In genomic region chr7:25799369-25799768, GRCm38 (mm10) we compare ENCODE assay signal across 21 mouse cellular contexts. TPM values are rescaled to one million over a fixed set of nuclear protein-coding genes. Genes with fewer than 3 reads are reported as not detected.
DNase-seq lines count a peak whose midpoint lies in the region; ATAC-seq and TF ChIP-seq lines count a peak whose summit lies in the region.
"Had no signal": no experiment of that assay in that cellular context is flagged by ENCODE, and none has a peak within 500 bp of the region (broad histone marks: within the 10 kb centered on the region; RNA-seq: fewer than 3 reads in every experiment).

No protein-coding gene starts in this region.

- H3K4me1 ChIP-seq in liver, adult 2 months (ENCODE audit: control insufficient read depth, insufficient read depth, low read length), result peaks cover 3% of the 10 kb centered on the region; the same call in 1 of the 2 replicates
- peaks cover 7% of the 10 kb centered on the region for H3K4me1 ChIP-seq in liver, embryonic 12.5 days
- 0 out of 2 replicates have a peak, but pooled peaks cover 9% of the 10 kb centered on the region for H3K4me1 ChIP-seq in liver, embryonic 15.5 days (replicated peaks)
- peaks cover 9% of the 10 kb centered on the region for H3K4me1 ChIP-seq in liver, embryonic 11.5 days (replicated peaks; ENCODE audit: control insufficient read depth, insufficient read depth, low read length)
- H3K4me1 ChIP-seq in intestine, embryonic 16.5 days (ENCODE audit: control insufficient read depth, insufficient read depth, low read length), result peaks cover 12% of the 10 kb centered on the region
- no peaks in the 10 kb centered on the region; the same call in 1 of the 2 replicates for H3K4me1 ChIP-seq in stomach, postnatal 0 days (replicated peaks; ENCODE audit: control insufficient read depth, insufficient read depth)
- H3K4me1 ChIP-seq: forebrain, embryonic 15.5 days had no signal

- H3K27ac ChIP-seq in liver, adult 2 months (replicated peaks; ENCODE audit: insufficient read depth, low read depth, low read length), result no peak overlapping the region
- no peak overlapping the region for H3K27ac ChIP-seq in liver, embryonic 12.5 days
- H3K27ac ChIP-seq in liver, embryonic 15.5 days (replicated peaks), result no peak overlapping the region
- H3K27ac ChIP-seq in liver, embryonic 11.5 days (ENCODE audit: low read depth, low read length), result no peak overlapping the region
- H3K27ac ChIP-seq in intestine, embryonic 16.5 days (ENCODE audit: low read length), result peak overlapping the region; percentile 49; the same call in 1 of the 2 replicates
- H3K27ac ChIP-seq in stomach, postnatal 0 days (replicated peaks), result no peak overlapping the region
- H3K27ac ChIP-seq: embryonic facial prominence, embryonic 10.5 days; embryonic facial prominence, embryonic 12.5 days; forebrain, embryonic 13.5 days; forebrain, embryonic 15.5 days had no signal

- no peaks in the 10 kb centered on the region for H3K79me2 ChIP-seq in liver, adult 2 months (ENCODE audit: control insufficient read depth, insufficient read depth, low read length)

- peaks cover 5% of the 10 kb centered on the region for H3K9me3 ChIP-seq in liver, embryonic 12.5 days (replicated peaks)
- H3K9me3 ChIP-seq in liver, embryonic 15.5 days (replicated peaks), result no peaks in the 10 kb centered on the region
- 0 out of 2 replicates have a peak, but pooled peaks cover 2% of the 10 kb centered on the region for H3K9me3 ChIP-seq in liver, embryonic 11.5 days (ENCODE audit: control insufficient read depth, low read length)
- no peaks in the 10 kb centered on the region for H3K9me3 ChIP-seq in intestine, embryonic 16.5 days (ENCODE audit: control insufficient read depth, low read length)
- no peaks in the 10 kb centered on the region for H3K9me3 ChIP-seq in stomach, postnatal 0 days (ENCODE audit: control insufficient read depth, low read length)
- H3K9me3 ChIP-seq: forebrain, embryonic 13.5 days; forebrain, embryonic 15.5 days had no signal

- no peak overlapping the region for H3K9ac ChIP-seq in liver, adult 2 months (ENCODE audit: low read depth, low read length)
- H3K9ac ChIP-seq in liver, embryonic 12.5 days, result no peak overlapping the region
- H3K9ac ChIP-seq in liver, embryonic 15.5 days, result no peak overlapping the region
- no peak overlapping the region for H3K9ac ChIP-seq in liver, embryonic 11.5 days (ENCODE audit: low read depth, low read length)
- no peak overlapping the region for H3K9ac ChIP-seq in intestine, embryonic 16.5 days (ENCODE audit: low read depth, low read length)
- no peak overlapping the region for H3K9ac ChIP-seq in stomach, postnatal 0 days (ENCODE audit: low read length)
- H3K9ac ChIP-seq: embryonic facial prominence, embryonic 12.5 days; forebrain, embryonic 13.5 days; forebrain, embryonic 15.5 days had no signal

- TF ChIP-seq POLR2A in liver, adult 2 months (IDR thresholded peaks at IDR 0.05; ENCODE audit: extremely low read depth, insufficient read depth, low read length), result no peak

- H3K4me2 ChIP-seq in liver, embryonic 12.5 days, result no peak overlapping the region
- H3K4me2 ChIP-seq in liver, embryonic 15.5 days, result no peak overlapping the region
- no peak overlapping the region for H3K4me2 ChIP-seq in liver, embryonic 11.5 days
- no peak overlapping the region for H3K4me2 ChIP-seq in intestine, embryonic 16.5 days (ENCODE audit: low read depth, low read length)
- no peak overlapping the region for H3K4me2 ChIP-seq in stomach, postnatal 0 days (replicated peaks; ENCODE audit: low read depth)
- H3K4me2 ChIP-seq: embryonic facial prominence, embryonic 12.5 days; forebrain, embryonic 13.5 days; forebrain, embryonic 15.5 days had no signal

- TF ChIP-seq EP300 in stomach, postnatal 0 days (optimal IDR thresholded peaks at IDR 0.05), result no peak

- no peak for ATAC-seq in liver, embryonic 12.5 days
- ATAC-seq in liver, embryonic 15.5 days (ENCODE audit: insufficient read depth), result peak; percentile 52; the same call in 1 of the 2 replicates
- ATAC-seq in liver, embryonic 11.5 days (replicated peaks; ENCODE audit: low FRiP score), result no peak
- ATAC-seq in intestine, embryonic 16.5 days, result peak; percentile 82
- peak; percentile 72; the same call in 1 of the 2 replicates for ATAC-seq in stomach, postnatal 0 days (ENCODE audit: low FRiP score, low TSS enrichment)
- ATAC-seq: forebrain, embryonic 13.5 days; forebrain, embryonic 15.5 days had no signal

- TF ChIP-seq CTCF in liver, adult 2 months (IDR thresholded peaks at IDR 0.05; ENCODE audit: low read depth, low read length), result no peak
- no peak for TF ChIP-seq CTCF in stomach, postnatal 0 days (IDR thresholded peaks at IDR 0.05; ENCODE audit: low read depth)

- WGBS in liver, adult 2 months, result 17% methylated on average over 1 of the region's 1 CpGs
- 55% methylated on average over 1 of the region's 1 CpGs for WGBS in liver, embryonic 12.5 days (ENCODE audit: insufficient replicate concordance)
- WGBS in liver, embryonic 15.5 days (ENCODE audit: insufficient replicate concordance), result 54% methylated on average over 1 of the region's 1 CpGs
- 71% methylated on average over 1 of the region's 1 CpGs for WGBS in liver, embryonic 11.5 days
- WGBS in intestine, embryonic 16.5 days, result 59% methylated on average over 1 of the region's 1 CpGs
- WGBS in stomach, postnatal 0 days, result 42% methylated on average over 1 of the region's 1 CpGs

- no peak overlapping the region for H3K4me3 ChIP-seq in liver, adult 2 months (ENCODE audit: insufficient read depth, low read depth, low read length)
- no peak overlapping the region for H3K4me3 ChIP-seq in liver, embryonic 12.5 days
- H3K4me3 ChIP-seq in liver, embryonic 15.5 days (replicated peaks), result no peak overlapping the region
- no peak overlapping the region for H3K4me3 ChIP-seq in liver, embryonic 11.5 days (ENCODE audit: low read depth, low read length)
- no peak overlapping the region for H3K4me3 ChIP-seq in intestine, embryonic 16.5 days (ENCODE audit: low read length)
- no peak overlapping the region for H3K4me3 ChIP-seq in stomach, postnatal 0 days (ENCODE audit: low read depth, low read length)
- H3K4me3 ChIP-seq: embryonic facial prominence, embryonic 10.5 days; embryonic facial prominence, embryonic 12.5 days; forebrain, embryonic 13.5 days; forebrain, embryonic 15.5 days had no signal

- no peaks in the 10 kb centered on the region for H3K27me3 ChIP-seq in liver, adult 2 months (ENCODE audit: control insufficient read depth, insufficient read depth, low read length)
- no peaks in the 10 kb centered on the region for H3K27me3 ChIP-seq in liver, embryonic 12.5 days (replicated peaks)
- no peaks in the 10 kb centered on the region for H3K27me3 ChIP-seq in liver, embryonic 15.5 days
- H3K27me3 ChIP-seq in liver, embryonic 11.5 days (replicated peaks; ENCODE audit: control insufficient read depth, insufficient read depth, low read length), result no peaks in the 10 kb centered on the region
- no peaks in the 10 kb centered on the region for H3K27me3 ChIP-seq in intestine, embryonic 16.5 days (replicated peaks; ENCODE audit: control insufficient read depth, insufficient read depth, low read length)
- no peaks in the 10 kb centered on the region for H3K27me3 ChIP-seq in stomach, postnatal 0 days (ENCODE audit: control insufficient read depth, insufficient read depth, low read length)
- H3K27me3 ChIP-seq: embryonic facial prominence, embryonic 12.5 days; forebrain, embryonic 13.5 days; forebrain, embryonic 15.5 days had no signal

- intact Hi-C loops in gastrocnemius, postnatal 36 days (cut with DNase I), result no loop called here

- H3K36me3 ChIP-seq in liver, adult 2 months (ENCODE audit: control insufficient read depth, insufficient read depth, low read length), result no peaks in the 10 kb centered on the region
- no peaks in the 10 kb centered on the region for H3K36me3 ChIP-seq in liver, embryonic 12.5 days
- no peaks in the 10 kb centered on the region for H3K36me3 ChIP-seq in liver, embryonic 15.5 days (replicated peaks)
- no peaks in the 10 kb centered on the region for H3K36me3 ChIP-seq in liver, embryonic 11.5 days (ENCODE audit: control insufficient read depth, insufficient read depth, low read length)
- no peaks in the 10 kb centered on the region for H3K36me3 ChIP-seq in intestine, embryonic 16.5 days (ENCODE audit: control insufficient read depth, insufficient read depth, low read length)
- no peaks in the 10 kb centered on the region for H3K36me3 ChIP-seq in stomach, postnatal 0 days (ENCODE audit: control insufficient read depth, insufficient read depth, low read length)
- H3K36me3 ChIP-seq: embryonic facial prominence, embryonic 10.5 days; embryonic facial prominence, embryonic 12.5 days; forebrain, embryonic 15.5 days had no signal

- DNase-seq in liver, adult 2 months (ENCODE audit: extremely low read depth, low read depth, low spot score), result peak; percentile 36
- DNase-seq in liver, embryonic 11.5 days (ENCODE audit: low spot score), result no peak
- DNase-seq in stomach, postnatal 0 days (ENCODE audit: low spot score), result no peak
- no peak for DNase-seq in B cell, adult 2 months
- DNase-seq in gastrocnemius, postnatal 36 days, result no peak
- DNase-seq: adrenal gland, adult 2 months; adrenal gland, postnatal 10 days; adrenal gland, postnatal 25 days; cerebellum, adult 11 months; cerebellum, adult 18-20 months; cerebellum, adult 8-10 months; cerebellum, adult 9-11 months; cerebellum, postnatal 25 days had no signal

RNA-seq across cellular contexts. Expression of gene Axl, which starts 10.9 kb away (rescaled TPM):
- total RNA-seq in liver, adult 2 months (2014; rRNA removed), result 12.4 and 18.0 TPM in 2 replicates
- 6.3 and 11.4 TPM in 2 replicates for polyA plus RNA-seq in liver, adult 2 months (2012; rRNA removed)
- polyA plus RNA-seq in liver, embryonic 12.5 days (2016; fragmentation: Nextera tagmentation; extraction: Ambion mirVana), result 14.1 and 20.1 TPM in 2 replicates
- polyA plus RNA-seq in liver, embryonic 15.5 days (2015; fragmentation: Nextera tagmentation; extraction: Ambion mirVana), result 18.1 and 22.2 TPM in 2 replicates
- 34.2 and 35.4 TPM in 2 replicates for polyA plus RNA-seq in liver, embryonic 11.5 days (2014; fragmentation: Nextera tagmentation; extraction: Ambion mirVana)
- polyA plus RNA-seq in intestine, embryonic 16.5 days (2015; fragmentation: Nextera tagmentation; extraction: Ambion mirVana), result 48.8 and 58.1 TPM in 2 replicates
- polyA plus RNA-seq in stomach, postnatal 0 days (2015; fragmentation: Nextera tagmentation; extraction: Ambion mirVana), result 52.8 and 53.4 TPM in 2 replicates
- total RNA-seq in gastrocnemius, postnatal 36 days (2021), result 10 to 100 TPM; 39.1 to 44.9 TPM

RNA-seq across cellular contexts. Expression of gene Cyp2s1, which starts 17.3 kb away (rescaled TPM):
- total RNA-seq in liver, adult 2 months (2014; rRNA removed), result 0.13 and 0.28 TPM in 2 replicates
- 0.37 and 0.41 TPM in 2 replicates for polyA plus RNA-seq in liver, adult 2 months (2012; rRNA removed)
- polyA plus RNA-seq in liver, embryonic 12.5 days (2016; fragmentation: Nextera tagmentation; extraction: Ambion mirVana), result 0.62 and 0.81 TPM in 2 replicates
- 0.46 TPM in 2 replicates for polyA plus RNA-seq in liver, embryonic 15.5 days (2015; fragmentation: Nextera tagmentation; extraction: Ambion mirVana)
- polyA plus RNA-seq in liver, embryonic 11.5 days (2014; fragmentation: Nextera tagmentation; extraction: Ambion mirVana), result 1.4 and 2.6 TPM in 2 replicates
- polyA plus RNA-seq in intestine, embryonic 16.5 days (2015; fragmentation: Nextera tagmentation; extraction: Ambion mirVana), result 39.1 and 41.3 TPM in 2 replicates
- 166 and 195 TPM in 2 replicates for polyA plus RNA-seq in stomach, postnatal 0 days (2015; fragmentation: Nextera tagmentation; extraction: Ambion mirVana)
- total RNA-seq in gastrocnemius, postnatal 36 days (2021), result under 1 TPM; 0.17 to 0.18 TPM
- total RNA-seq: MEL had no signal

RNA-seq across cellular contexts. Expression of gene Hnrnpul1, which starts 44.8 kb away (rescaled TPM):
- total RNA-seq in liver, adult 2 months (2014; rRNA removed), result 30.0 and 32.7 TPM in 2 replicates
- polyA plus RNA-seq in liver, adult 2 months (2012; rRNA removed), result 21.7 and 23.3 TPM in 2 replicates
- 46.1 and 52.3 TPM in 2 replicates for polyA plus RNA-seq in liver, embryonic 12.5 days (2016; fragmentation: Nextera tagmentation; extraction: Ambion mirVana)
- 26.8 and 28.0 TPM in 2 replicates for polyA plus RNA-seq in liver, embryonic 15.5 days (2015; fragmentation: Nextera tagmentation; extraction: Ambion mirVana)
- polyA plus RNA-seq in liver, embryonic 11.5 days (2014; fragmentation: Nextera tagmentation; extraction: Ambion mirVana), result 67.2 and 68.6 TPM in 2 replicates
- polyA plus RNA-seq in intestine, embryonic 16.5 days (2015; fragmentation: Nextera tagmentation; extraction: Ambion mirVana), result 33.9 and 35.7 TPM in 2 replicates
- 25.9 and 27.5 TPM in 2 replicates for polyA plus RNA-seq in stomach, postnatal 0 days (2015; fragmentation: Nextera tagmentation; extraction: Ambion mirVana)
- total RNA-seq in gastrocnemius, postnatal 36 days (2021), result 10 to 100 TPM; 60.4 to 62.0 TPM

Comparison
In these comparisons a context has a peak if more than half of its experiments do, and no peak if none do; other contexts are left out.
1. ATAC-seq: peak in liver, embryonic 15.5 days (single experiment), intestine, embryonic 16.5 days (single experiment) and stomach, postnatal 0 days (single experiment); none in liver, embryonic 12.5 days (single experiment) and liver, embryonic 11.5 days (single experiment).
2. RNA of gene Cyp2s1, which starts 17.3 kb away (polyA plus RNA-seq): 166 to 195 TPM in stomach, postnatal 0 days and 39.1 to 41.3 TPM in intestine, embryonic 16.5 days; 1.4 to 2.6 TPM in liver, embryonic 11.5 days, 0.62 to 0.81 TPM in liver, embryonic 12.5 days, 0.46 TPM in liver, embryonic 15.5 days and 0.37 to 0.41 TPM in liver, adult 2 months; every median in the first group is over 10 times any median in the second.